Mouse (Mus musculus): ENCODE measurements around the gene 1700025F22Rik.
A peak's percentile ranks its signal among the peaks of the same experiment; 100 is the strongest.
"Not testable (repeated sequence)": the region's sequence is repeated elsewhere in the genome, so short reads cannot be mapped to it uniquely, and the experiment has no call there.

The 1700025F22Rik gene

GRCm38 (mm10) chr19:11165172-11165571 is at the start of gene 1700025F22Rik:
1700025F22Rik (minus strand) TSS chr19:11165320.
- peak; percentile 63 to 70 for DNase-seq

GRCm38 (mm10) chr19:11196546-11196945 is 31.4 kb upstream of the 1700025F22Rik start, which contains the start of gene Ms4a13:
Ms4a13 (minus strand) TSS chr19:11196737.
- no peak for DNase-seq

GRCm38 (mm10) chr19:11192552-11192951 is 27.4 kb upstream of the 1700025F22Rik start:
- DNase-seq, result no peak

- DNase-seq, result peak; percentile 80 to 83
Measured at GRCm38 (mm10) chr19:11184121-11184520, 19.0 kb upstream of the 1700025F22Rik start.

GRCm38 (mm10) chr19:11177464-11177863 is 12.3 kb upstream of the 1700025F22Rik start:
- no peak for DNase-seq

- DNase-seq, result not testable (repeated sequence)
Measured at GRCm38 (mm10) chr19:11157890-11158289, 7.2 kb downstream of the 1700025F22Rik start.

- no peak for DNase-seq
Measured at GRCm38 (mm10) chr19:11135336-11135735, 29.8 kb downstream of the 1700025F22Rik start.

- no peak for DNase-seq
Measured at GRCm38 (mm10) chr19:11134852-11135251, 30.3 kb downstream of the 1700025F22Rik start.

GRCm38 (mm10) chr19:11130776-11131175 is 34.3 kb downstream of the 1700025F22Rik start, which contains the start of gene 1700017D01Rik:
1700017D01Rik (minus strand) TSS chr19:11130876.
- DNase-seq, result not testable (repeated sequence)

GRCm38 (mm10) chr19:11129702-11130101 is 35.4 kb downstream of the 1700025F22Rik start:
- no peak for DNase-seq

- peak; percentile 34 to 45 for DNase-seq
Measured at GRCm38 (mm10) chr19:11121016-11121420, 44.1 kb downstream of the 1700025F22Rik start.

- DNase-seq, result peak; percentile 32 to 41
Measured at GRCm38 (mm10) chr19:11119338-11119737, 45.8 kb downstream of the 1700025F22Rik start.

GRCm38 (mm10) chr19:11107746-11108145 is 57.4 kb downstream of the 1700025F22Rik start:
- no peak for DNase-seq

GRCm38 (mm10) chr19:11101880-11102279 is 63.2 kb downstream of the 1700025F22Rik start:
- DNase-seq, result no peak

- no peak for DNase-seq
Measured at GRCm38 (mm10) chr19:11098401-11098800, 66.7 kb downstream of the 1700025F22Rik start.

- peak; percentile 18 to 37 for DNase-seq
Measured at GRCm38 (mm10) chr19:11092131-11092530, 73.0 kb downstream of the 1700025F22Rik start.
